Mouse (Mus musculus) adrenal gland, postnatal 36 days (tissue): ENCODE data around the gene Pex11g. TPM values are rescaled to one million over a fixed set of nuclear protein-coding genes. Genes with fewer than 3 reads are reported as not detected.

Source experiments
- DNase-seq, 2 experiments: peaks; one replicate each; pipeline ENCODE4 v3.0.0; 2021; ENCODE audit warnings: mixed read lengths in 1 of 2
- total RNA-seq, 2 experiments: library from RNA; stranded (reverse); gene quantifications; 2 replicates each; pipeline ENCODE4 v1.2.3; 2021

Gene Pex11g
- total RNA-seq, 2 experiments from 2014 or later = 5.7 to 13.6 TPM

GRCm38 (mm10) chr8:3415661-3416060 is 51.8 kb downstream of the Pex11g start:
- DNase-seq = no peak

GRCm38 (mm10) chr8:3415259-3415658 is 52.2 kb downstream of the Pex11g start:
- DNase-seq = no peak

- no peak for DNase-seq
These were observed 52.8 kb downstream of the Pex11g start for GRCm38 (mm10) chr8:3414639-3415190.

GRCm38 (mm10) chr8:3412816-3413215 is 54.7 kb downstream of the Pex11g start:
- DNase-seq = no peak

- DNase-seq = peak in 1 of 2 experiments; percentile 38
These were observed 55.6 kb downstream of the Pex11g start for GRCm38 (mm10) chr8:3411901-3412301.

- DNase-seq = no peak
These were observed 56.4 kb downstream of the Pex11g start for GRCm38 (mm10) chr8:3411085-3411484.

- no peak for DNase-seq
These were observed 60.1 kb downstream of the Pex11g start for GRCm38 (mm10) chr8:3407417-3407816.

Other genes starting within 250 kb of the Pex11g start
- 100 to 1,000 TPM; 134 to 182 TPM for gene Insr, start 188.1 kb downstream of the Pex11g start, total RNA-seq
- gene A430078G23Rik, start 114.3 kb downstream of the Pex11g start, total RNA-seq = under 1 TPM; 0.40 to 0.79 TPM
- gene Arhgef18, start 74.7 kb downstream of the Pex11g start, total RNA-seq = 10 to 100 TPM; 33.9 to 38.4 TPM
- not detected for gene Tex45, start 3.2 kb upstream of the Pex11g start, total RNA-seq
- gene Zfp358, start 25.5 kb upstream of the Pex11g start, total RNA-seq = 10 to 100 TPM; 18.3 to 22.3 TPM
- 10 to 100 TPM; 36.1 to 39.8 TPM for gene Mcoln1, start 32.8 kb upstream of the Pex11g start, total RNA-seq
- gene Pnpla6, start 47.7 kb upstream of the Pex11g start, total RNA-seq = 10 to 100 TPM; 35.8 to 37.1 TPM
- gene C330021F23Rik, start 100.3 kb upstream of the Pex11g start, total RNA-seq = under 1 TPM in 1 of 2 experiments, not detected in 1; 0.23 TPM
- 1 to 10 TPM; 5.5 to 5.6 TPM for gene Camsap3, start 119.6 kb upstream of the Pex11g start, total RNA-seq
- gene Xab2, start 153.6 kb upstream of the Pex11g start, total RNA-seq = 10 to 100 TPM; 36.0 to 40.7 TPM
- 100 to 1,000 TPM; 113 to 119 TPM for gene Pet100, start 153.9 kb upstream of the Pex11g start, total RNA-seq
- not detected for gene Pcp2, start 157.9 kb upstream of the Pex11g start, total RNA-seq
- gene Stxbp2, start 163.3 kb upstream of the Pex11g start, total RNA-seq = 100 to 1,000 TPM in 1 of 2 experiments, 10 to 100 TPM in 1; 76.0 to 109 TPM
- gene Retn, start 188.1 kb upstream of the Pex11g start, total RNA-seq = 100 to 1,000 TPM in 1 of 2 experiments, 10 to 100 TPM in 1; 89.6 to 156 TPM
- gene Mcemp1, start 198.1 kb upstream of the Pex11g start, total RNA-seq = under 1 TPM in 1 of 2 experiments, not detected in 1; 0.79 TPM
- 10 to 100 TPM; 46.7 to 70.7 TPM for gene Fcor, start 204.7 kb upstream of the Pex11g start, total RNA-seq
- gene Trappc5, start 208.6 kb upstream of the Pex11g start, total RNA-seq = 10 to 100 TPM; 20.7 to 21.0 TPM
- gene Fcer2a, start 226.5 kb upstream of the Pex11g start, total RNA-seq = not detected